ENCODE assay signal across 7 mouse cellular contexts in genomic region chr5:124578633-124579317, GRCm38 (mm10). TPM values are rescaled to one million over a fixed set of nuclear protein-coding genes. Genes with fewer than 3 reads are reported as not detected.
DNase-seq lines count a peak whose midpoint lies in the region; ATAC-seq lines count a peak whose summit lies in the region.

TSS of gene Eif2b1 (minus strand) at chr5:124579131.
TSS of gene Gtf2h3 (plus strand) at chr5:124579140.

- DNase-seq in adrenal gland, adult 8-10 months: peak; percentile 88
- DNase-seq in embryo, embryonic 9.5 days (ENCODE audit: extremely low spot score): peak; percentile 92
- peak; percentile 90 to 95 for DNase-seq in gastrocnemius, postnatal 4 days (ENCODE audit: low spot score in 2 of 2)
- DNase-seq in left cerebral cortex, postnatal 36 days (ENCODE audit: low spot score in 2 of 2): peak; percentile 94 to 97
- peak; percentile 100 for DNase-seq in midbrain, embryonic 11.5 days (ENCODE audit: low spot score, missing footprints)
- peak; percentile 89 for DNase-seq in skeletal muscle tissue, adult 2 months (ENCODE audit: low read depth, low spot score)

- 0 out of 2 replicates have a peak within 1 kb of the TSS, but pooled peaks have one; percentile 31 for H3K27ac ChIP-seq in intestine, embryonic 16.5 days (ENCODE audit: low read length)
- no peak within 1 kb of the TSS for H3K27ac ChIP-seq in midbrain, embryonic 11.5 days (ENCODE audit: low read depth, low read length)

- peaks cover 1% of the 10 kb centered on the region; the same call in 1 of the 2 replicates for H3K36me3 ChIP-seq in intestine, embryonic 16.5 days (ENCODE audit: control insufficient read depth, insufficient read depth, low read length)
- H3K36me3 ChIP-seq in midbrain, embryonic 11.5 days (ENCODE audit: control insufficient read depth, insufficient read depth, low read length): peaks cover 4% of the 10 kb centered on the region; the same call in 1 of the 2 replicates

- WGBS in intestine, embryonic 16.5 days: under 1% methylated on average over 51 of the region's 51 CpGs
- 1% methylated on average over 51 of the region's 51 CpGs for WGBS in midbrain, embryonic 11.5 days

- intact Hi-C loops in left cerebral cortex, postnatal 36 days (cut with DNase I): no loop called here

- H3K27me3 ChIP-seq in intestine, embryonic 16.5 days (replicated peaks; ENCODE audit: control insufficient read depth, insufficient read depth, low read length): no peaks in the 10 kb centered on the region
- H3K27me3 ChIP-seq in midbrain, embryonic 11.5 days (ENCODE audit: control insufficient read depth, insufficient read depth, low read length): no peaks in the 10 kb centered on the region

- peak within 1 kb of the TSS; percentile 78 for H3K4me3 ChIP-seq in intestine, embryonic 16.5 days (ENCODE audit: low read length)
- H3K4me3 ChIP-seq in midbrain, embryonic 11.5 days (ENCODE audit: low read depth, low read length): peak within 1 kb of the TSS; percentile 48

- peaks cover 6% of the 10 kb centered on the region; the same call in 1 of the 2 replicates for H3K4me1 ChIP-seq in intestine, embryonic 16.5 days (ENCODE audit: control insufficient read depth, insufficient read depth, low read length)
- H3K4me1 ChIP-seq in midbrain, embryonic 11.5 days (ENCODE audit: control insufficient read depth, insufficient read depth, low read length): peaks cover 15% of the 10 kb centered on the region

- ATAC-seq in intestine, embryonic 16.5 days: peak; percentile 93
- ATAC-seq in midbrain, embryonic 11.5 days (ENCODE audit: low FRiP score): peak; percentile 94

- H3K4me2 ChIP-seq in intestine, embryonic 16.5 days (ENCODE audit: low read depth, low read length): peak within 1 kb of the TSS; percentile 87
- peak within 1 kb of the TSS; percentile 87 for H3K4me2 ChIP-seq in midbrain, embryonic 11.5 days

- no peaks in the 10 kb centered on the region for H3K9me3 ChIP-seq in intestine, embryonic 16.5 days (ENCODE audit: control insufficient read depth, low read length)
- no peaks in the 10 kb centered on the region for H3K9me3 ChIP-seq in midbrain, embryonic 11.5 days (ENCODE audit: control insufficient read depth, low read length)

- H3K9ac ChIP-seq in intestine, embryonic 16.5 days (ENCODE audit: low read depth, low read length): peak within 1 kb of the TSS; percentile 76
- H3K9ac ChIP-seq in midbrain, embryonic 11.5 days (ENCODE audit: low read length): peak within 1 kb of the TSS; percentile 65

RNA-seq across cellular contexts. Expression of gene Eif2b1, which starts in this region (rescaled TPM):
- total RNA-seq in adrenal gland, adult 8-10 months (2022): 10 to 100 TPM; 41.9 to 46.9 (median 45.6) TPM
- 10 to 100 TPM; 47.4 to 47.9 TPM for total RNA-seq in gastrocnemius, postnatal 4 days (2021)
- 85.5 and 86.6 TPM in 2 replicates for polyA plus RNA-seq in intestine, embryonic 16.5 days (2015; fragmentation: Nextera tagmentation; extraction: Ambion mirVana)
- total RNA-seq in left cerebral cortex, postnatal 36 days (2021): 10 to 100 TPM; 37.6 to 37.9 TPM
- 84.6 and 87.3 TPM in 2 replicates for polyA plus RNA-seq in midbrain, embryonic 11.5 days (2014; fragmentation: Nextera tagmentation; extraction: Ambion mirVana)

RNA-seq across cellular contexts. Expression of gene Gtf2h3, which starts in this region (rescaled TPM):
- 10 to 100 TPM; 30.5 to 50.1 (median 40.8) TPM for total RNA-seq in adrenal gland, adult 8-10 months (2022)
- total RNA-seq in gastrocnemius, postnatal 4 days (2021): 10 to 100 TPM; 22.6 to 24.8 TPM
- polyA plus RNA-seq in intestine, embryonic 16.5 days (2015; fragmentation: Nextera tagmentation; extraction: Ambion mirVana): 51.2 and 52.2 TPM in 2 replicates
- 10 to 100 TPM; 26.7 to 32.8 TPM for total RNA-seq in left cerebral cortex, postnatal 36 days (2021)
- 73.0 and 85.9 TPM in 2 replicates for polyA plus RNA-seq in midbrain, embryonic 11.5 days (2014; fragmentation: Nextera tagmentation; extraction: Ambion mirVana)
